Mouse (Mus musculus) liver, postnatal 0 days (tissue): ENCODE results near the gene Skint7. TPM values are rescaled to one million over a fixed set of nuclear protein-coding genes. Genes with fewer than 3 reads are reported as not detected.
A peak's percentile ranks its signal among the peaks of the same experiment; 100 is the strongest.
"Not testable (repeated sequence)": the region's sequence is repeated elsewhere in the genome, so short reads cannot be mapped to it uniquely, and the experiment has no call there.

Experiments
- ATAC-seq: fragments of 200-750 bp; cut with Nextera tagmentation; 2 replicates; pipeline ENCODE4 v1.8.0; 2017; ENCODE audit warnings: mild to moderate bottlenecking, moderate library complexity
- DNase-seq: peaks from one replicate; pipeline ENCODE4 v3.0.0-alpha.2; 2016
- H3K27ac ChIP-seq: fragments of 300-500 bp; sonication (generic); 2 replicates; pipeline ENCODE4 v1.5.1; 2014; ENCODE audit warnings: antibody characterized with exemption, moderate library complexity, mild to moderate bottlenecking, low read depth
- H3K27me3 ChIP-seq: fragments of 300-500 bp; sonication (generic); 2 replicates; pipeline ENCODE4 v1.6.1; 2014; ENCODE audit warnings: low read length, control low read depth, mixed read lengths; ENCODE audit not compliant: insufficient read depth
- H3K36me3 ChIP-seq: fragments of 300-500 bp; sonication (generic); replicated peaks from 2 replicates; pipeline ENCODE4 v1.6.1; 2014; ENCODE audit warnings: mild to moderate bottlenecking, control low read depth, low read length, moderate library complexity, mixed read lengths; ENCODE audit not compliant: insufficient read depth
- H3K4me1 ChIP-seq: fragments of 300-500 bp; sonication (generic); 2 replicates; pipeline ENCODE4 v1.6.1; 2014; ENCODE audit warnings: antibody characterized with exemption, mild to moderate bottlenecking, control low read depth; ENCODE audit not compliant: insufficient read depth
- H3K4me2 ChIP-seq: fragments of 300-500 bp; sonication (generic); 2 replicates; pipeline ENCODE4 v1.6.1; 2014; ENCODE audit warnings: low read depth, mild to moderate bottlenecking, low read length, moderate library complexity, mixed read lengths
- H3K4me3 ChIP-seq: fragments of 300-500 bp; sonication (generic); 2 replicates; pipeline ENCODE4 v1.5.1; 2014; ENCODE audit warnings: low read depth, low read length
- H3K9ac ChIP-seq: fragments of 300-500 bp; sonication (generic); replicated peaks from 2 replicates; pipeline ENCODE4 v1.6.1; 2014; ENCODE audit warnings: mild to moderate bottlenecking, moderate library complexity
- H3K9me3 ChIP-seq: fragments of 300-500 bp; sonication (generic); 2 replicates; pipeline ENCODE4 v1.6.1; 2016; ENCODE audit warnings: mild to moderate bottlenecking, control low read depth, low read length, mixed read lengths
- CTCF ChIP-seq: sonication (generic); IDR thresholded peaks from 2 replicates; pipeline ENCODE4 v1.5.1; 2016; ENCODE audit warnings: antibody characterized with exemption, low read depth
- EP300 ChIP-seq: IDR thresholded peaks from 2 replicates; pipeline ENCODE4 v1.6.1; 2016; ENCODE audit warnings: antibody characterized with exemption, low read depth, mild to moderate bottlenecking
- WGBS: fragments of 180-500 bp; shearing (Covaris S2); extraction: QIAGEN DNeasy Blood & Tissue Kit; methylation state at CpG from one replicate; pipeline ENCODE4 v1.1.7; 2014; ENCODE audit not compliant: insufficient replicate concordance; 5-methylcytosine and 5-hydroxymethylcytosine counted together
- polyA plus RNA-seq: library from polyadenylated mRNA; unstranded; fragments of >200 nt; fragmentation: Nextera tagmentation; extraction: Ambion mirVana; gene quantifications from 2 replicates; pipeline ENCODE4 v1.2.1, GENCODE M21; 2015

The Skint7 gene
- polyA plus RNA-seq: not detected in 2 replicates

DNA sequence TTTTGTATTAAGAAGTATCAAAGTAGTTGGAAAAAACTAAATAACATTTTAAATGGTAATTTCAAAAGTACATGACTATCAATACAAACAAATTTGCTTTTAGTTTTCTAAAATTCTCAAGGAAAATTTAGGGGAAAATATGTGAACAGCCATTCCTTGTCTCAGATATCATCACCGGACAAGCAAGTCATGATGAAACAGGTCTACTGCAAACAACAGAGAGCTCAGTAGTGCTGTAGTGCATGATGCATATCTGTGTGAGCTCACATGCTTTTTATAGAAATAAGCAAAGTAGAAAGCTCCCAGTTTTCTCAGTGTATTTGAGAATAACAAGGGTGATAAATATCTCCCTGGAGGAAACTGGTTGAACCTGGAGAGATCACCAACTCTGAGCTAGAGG lies at the start of gene Skint7:
Skint7 (plus strand) TSS at position 301 of the 400 bp plus-strand sequence.
- DNase-seq (no peak), ATAC-seq (no peak)
- Histone ChIP-seq H3K4me3 (no peak within 1 kb of the TSS), H3K9me3 (no peaks in the 10 kb centered on the region), H3K36me3 (no peaks in the 10 kb centered on the region), H3K4me1 (no peaks in the 10 kb centered on the region), H3K27me3 (no peaks in the 10 kb centered on the region), H3K9ac (no peak within 1 kb of the TSS), H3K27ac (no peak within 1 kb of the TSS), H3K4me2 (no peak within 1 kb of the TSS)
- WGBS: 88% methylated on average over 1 of the region's 1 CpGs
- TF ChIP-seq CTCF (no peak), EP300 (no peak)

DNA sequence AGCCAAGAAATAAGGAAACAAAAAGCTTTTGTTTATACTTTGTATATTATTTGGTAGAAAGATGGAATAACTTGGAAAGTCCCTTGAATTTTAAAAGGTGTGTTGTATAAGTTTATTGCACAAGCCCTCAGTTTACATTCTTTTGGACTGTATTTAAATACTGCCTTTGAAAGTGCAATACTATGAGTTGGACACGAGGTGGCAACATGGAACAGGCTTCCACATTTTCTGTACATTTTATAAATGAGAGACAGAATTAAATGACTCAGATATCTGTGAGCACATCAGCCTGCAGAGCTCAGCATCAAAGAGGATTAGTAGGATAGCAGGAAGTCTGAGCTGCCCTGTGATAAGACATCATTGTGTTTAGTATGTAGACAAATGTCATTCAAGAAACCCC lies 11.4 kb upstream of the Skint7 start:
- Histone ChIP-seq H3K4me3 (no peak overlapping the region), H3K9ac (no peak overlapping the region), H3K4me1 (no peaks in the 10 kb centered on the region), H3K4me2 (no peak overlapping the region), H3K9me3 (no peaks in the 10 kb centered on the region), H3K36me3 (no peaks in the 10 kb centered on the region), H3K27me3 (no peaks in the 10 kb centered on the region), H3K27ac (no peak overlapping the region)
- TF ChIP-seq EP300: no peak
- TF ChIP-seq CTCF: peak; percentile 15; the same call in 1 of the 2 replicates
- ATAC-seq (no peak), DNase-seq (no peak)
- WGBS: 11% methylated on average over 1 of the region's 1 CpGs

GRCm38 (mm10) chr4:111963241-111963640 lies 9.5 kb upstream of the Skint7 start:
- 55% methylated on average over 1 of the region's 1 CpGs for WGBS
- DNase-seq, H3K4me3 ChIP-seq, H3K27me3 ChIP-seq, H3K9ac ChIP-seq, H3K36me3 ChIP-seq, ATAC-seq, H3K4me1 ChIP-seq, H3K4me2 ChIP-seq, H3K27ac ChIP-seq, H3K9me3 ChIP-seq: not testable (repeated sequence)

GRCm38 (mm10) chr4:111963669-111964068 lies 9.1 kb upstream of the Skint7 start:
- H3K27me3 ChIP-seq: no peaks in the 10 kb centered on the region
- 59% methylated on average over 3 of the region's 3 CpGs for WGBS
- ATAC-seq: no peak
- H3K9ac ChIP-seq: no peak overlapping the region
- H3K4me1 ChIP-seq: no peaks in the 10 kb centered on the region
- no peak overlapping the region for H3K27ac ChIP-seq
- no peak overlapping the region for H3K4me3 ChIP-seq
- H3K9me3 ChIP-seq: no peaks in the 10 kb centered on the region
- H3K4me2 ChIP-seq: no peak overlapping the region
- DNase-seq: no peak
- H3K36me3 ChIP-seq: no peaks in the 10 kb centered on the region
- TF ChIP-seq CTCF: no peak
- TF ChIP-seq EP300: no peak

GRCm38 (mm10) chr4:112005969-112006368 lies 33.2 kb downstream of the Skint7 start, which contains the start of gene Skint1:
TSS of gene Skint1 (plus strand) at chr4:112006269.
- no peak for TF ChIP-seq CTCF
- TF ChIP-seq EP300: no peak
- Histone ChIP-seq H3K36me3 (no peaks in the 10 kb centered on the region), H3K27ac (no peak within 1 kb of the TSS), H3K4me3 (no peak within 1 kb of the TSS), H3K9me3 (no peaks in the 10 kb centered on the region), H3K4me1 (no peaks in the 10 kb centered on the region), H3K27me3 (no peaks in the 10 kb centered on the region), H3K9ac (no peak within 1 kb of the TSS), H3K4me2 (no peak within 1 kb of the TSS)
- DNase-seq: no peak
- no peak for ATAC-seq

Other genes with a start within 250 kb of the Skint7 start
- not detected in 2 replicates for gene Slc5a9, start 70.0 kb upstream of the Skint7 start, polyA plus RNA-seq
- not detected in 2 replicates for gene Skint8, start 53.5 kb upstream of the Skint7 start, polyA plus RNA-seq
- not detected in 2 replicates for gene Skint1, start 33.3 kb downstream of the Skint7 start, polyA plus RNA-seq
- gene Skint4, start 99.1 kb downstream of the Skint7 start, polyA plus RNA-seq: not detected in 2 replicates